Mouse (Mus musculus) kidney, embryonic 15.5 days (tissue): Measurements from ENCODE around the gene Olfml2a. TPM values are rescaled to one million over a fixed set of nuclear protein-coding genes. Genes with fewer than 3 reads are reported as not detected.

Source experiments
- ATAC-seq: fragments of 200-750 bp; cut with Nextera tagmentation; replicated peaks from 2 replicates; pipeline ENCODE4 v1.8.0; 2017; ENCODE audit warnings: moderate TSS enrichment; ENCODE audit not compliant: low FRiP score
- H3K27ac ChIP-seq: fragments of 300-500 bp; sonication (generic); 2 replicates; pipeline ENCODE4 v1.5.1; 2015; ENCODE audit warnings: mild to moderate bottlenecking, inconsistent platforms
- H3K27me3 ChIP-seq: fragments of 300-500 bp; sonication (generic); 2 replicates; pipeline ENCODE4 v1.6.1; 2015; ENCODE audit warnings: inconsistent platforms
- H3K36me3 ChIP-seq: fragments of 300-500 bp; sonication (generic); 2 replicates; pipeline ENCODE4 v1.6.1; 2015; ENCODE audit warnings: inconsistent platforms
- H3K4me1 ChIP-seq: fragments of 300-500 bp; sonication (generic); 2 replicates; pipeline ENCODE4 v1.6.1; 2015; ENCODE audit warnings: inconsistent platforms
- H3K4me2 ChIP-seq: fragments of 300-500 bp; sonication (generic); 2 replicates; pipeline ENCODE4 v1.6.1; 2015; ENCODE audit warnings: moderate library complexity, mild to moderate bottlenecking, inconsistent platforms
- H3K4me3 ChIP-seq: fragments of 300-500 bp; sonication (generic); replicated peaks from 2 replicates; pipeline ENCODE4 v1.5.1; 2015; ENCODE audit warnings: mild to moderate bottlenecking, inconsistent platforms
- H3K9ac ChIP-seq: fragments of 300-500 bp; sonication (generic); 2 replicates; pipeline ENCODE4 v1.6.1; 2015; ENCODE audit warnings: mild to moderate bottlenecking, inconsistent platforms
- H3K9me3 ChIP-seq: fragments of 300-500 bp; sonication (generic); replicated peaks from 2 replicates; pipeline ENCODE4 v1.6.1; 2016; ENCODE audit warnings: inconsistent platforms
- WGBS: fragments of 180-500 bp; shearing (Covaris S2); methylation state at CpG from one replicate; pipeline ENCODE4 v1.1.7; 2015; ENCODE audit warnings: mixed read lengths; 5-methylcytosine and 5-hydroxymethylcytosine counted together
- polyA plus RNA-seq: library from polyadenylated mRNA; unstranded; fragments of >200 nt; fragmentation: Nextera tagmentation; extraction: Ambion mirVana; gene quantifications from 2 replicates; pipeline ENCODE4 v1.2.1, GENCODE M21; 2015

Gene Olfml2a
- polyA plus RNA-seq, 1 experiment from 2014 or later = 4.9 TPM

DNA sequence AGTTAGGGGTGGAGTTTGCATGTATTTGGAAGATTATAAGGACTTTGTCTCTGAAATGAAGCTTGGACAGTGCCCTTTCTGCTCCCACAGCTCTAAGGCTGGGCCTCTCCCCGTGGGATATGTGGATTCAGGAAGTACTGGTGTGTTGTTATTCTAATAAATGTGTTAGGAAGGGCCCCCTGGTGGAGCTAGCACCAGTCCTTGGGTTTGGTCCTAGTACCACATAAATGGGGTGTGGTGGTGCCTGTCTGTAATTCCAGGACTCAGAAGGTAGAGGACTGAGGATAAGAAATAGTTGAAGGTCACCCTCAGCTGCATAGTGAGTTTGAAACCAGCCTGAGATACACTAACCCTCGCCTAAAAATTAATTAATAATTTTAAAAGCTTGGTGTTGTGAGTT is 41.4 kb downstream of the Olfml2a start:
- 28% methylated on average over 2 of the region's 2 CpGs for WGBS
- no peak for ATAC-seq
- H3K9ac ChIP-seq = no peak overlapping the region

DNA sequence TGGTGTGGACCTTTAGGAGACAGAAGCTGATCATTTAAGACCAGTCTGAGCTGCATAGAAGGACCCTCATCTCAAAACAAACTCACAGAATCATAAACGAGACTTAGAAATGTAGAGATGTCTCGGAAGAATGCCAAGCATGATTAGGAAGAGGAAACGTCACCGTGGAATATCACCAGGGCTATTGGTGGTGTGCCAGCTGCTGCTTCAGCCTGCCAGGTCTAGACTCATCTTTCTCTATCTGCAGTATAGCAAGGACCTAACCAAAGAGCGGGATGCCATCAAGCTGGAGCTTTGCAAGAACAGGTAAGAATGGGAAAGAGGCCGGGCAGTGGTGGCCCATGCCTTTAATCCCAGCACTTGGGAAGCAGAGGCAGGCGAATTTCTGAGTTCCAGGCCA is 41.9 kb downstream of the Olfml2a start:
- 82% methylated on average over 7 of the region's 7 CpGs for WGBS
- Histone ChIP-seq H3K4me2 (no peak overlapping the region), H3K27me3 (no peaks in the 10 kb centered on the region), H3K9ac (no peak overlapping the region), H3K9me3 (no peaks in the 10 kb centered on the region), H3K27ac (no peak overlapping the region), H3K4me3 (no peak overlapping the region), H3K4me1 (no peaks in the 10 kb centered on the region), H3K36me3 (no peaks in the 10 kb centered on the region)
- ATAC-seq = no peak

More for the DNA sequence above, 41.4 kb downstream of the Olfml2a start:
- Histone ChIP-seq H3K4me3 (no peak overlapping the region), H3K4me2 (no peak overlapping the region), H3K27ac (no peak overlapping the region), H3K4me1 (no peaks in the 10 kb centered on the region), H3K9me3 (no peaks in the 10 kb centered on the region), H3K27me3 (no peaks in the 10 kb centered on the region), H3K36me3 (no peaks in the 10 kb centered on the region)

DNA sequence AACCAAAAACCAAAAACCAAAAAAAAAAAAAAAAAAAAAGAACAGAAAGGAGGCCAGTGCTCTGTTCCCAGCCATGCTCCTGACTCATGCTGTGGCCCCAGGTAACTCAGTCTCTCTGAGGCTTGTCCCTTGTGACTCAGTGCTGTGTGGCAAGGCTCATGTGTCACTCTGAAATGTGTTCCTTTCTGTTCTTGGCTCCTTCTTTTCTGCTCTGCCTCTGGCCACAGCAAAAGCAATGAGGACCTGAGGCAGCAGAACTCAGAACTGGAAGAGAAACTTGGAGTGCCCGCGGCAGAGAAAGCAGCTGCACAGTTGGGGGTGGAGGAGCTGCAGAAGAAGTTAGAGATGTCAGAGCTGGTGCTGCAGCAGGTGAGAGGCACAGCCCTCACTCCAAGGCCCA is 42.4 kb downstream of the Olfml2a start:
- Histone ChIP-seq H3K9ac (no peak overlapping the region), H3K9me3 (no peaks in the 10 kb centered on the region), H3K27ac (no peak overlapping the region), H3K36me3 (no peaks in the 10 kb centered on the region), H3K4me3 (no peak overlapping the region), H3K4me1 (no peaks in the 10 kb centered on the region), H3K27me3 (no peaks in the 10 kb centered on the region), H3K4me2 (no peak overlapping the region)
- ATAC-seq = no peak
- WGBS = 44% methylated on average over 2 of the region's 2 CpGs

DNA sequence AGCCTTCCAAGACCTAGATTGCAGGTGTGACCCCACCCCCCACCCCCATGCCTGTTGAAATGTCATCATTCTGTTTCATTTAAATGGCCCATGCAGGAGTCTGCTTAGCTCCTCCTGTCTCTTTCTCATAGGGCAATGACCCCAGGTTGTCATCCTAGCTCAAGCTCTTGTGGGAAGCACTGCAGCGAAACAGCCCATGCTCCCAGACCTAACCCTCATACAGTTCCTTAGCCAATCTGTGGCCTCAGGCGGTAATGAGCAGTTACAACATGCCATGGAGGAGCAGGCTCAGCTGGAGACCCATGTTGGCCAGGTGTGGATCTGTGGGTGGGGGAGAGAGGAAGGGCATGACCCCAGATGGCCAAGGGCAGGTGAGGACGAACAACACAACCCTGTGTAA is 43.4 kb downstream of the Olfml2a start:
- no peak overlapping the region for H3K9ac ChIP-seq
- no peaks in the 10 kb centered on the region for H3K27me3 ChIP-seq
- H3K4me3 ChIP-seq = no peak overlapping the region
- no peak overlapping the region for H3K27ac ChIP-seq
- no peaks in the 10 kb centered on the region for H3K36me3 ChIP-seq
- no peak for ATAC-seq
- 70% methylated on average over 3 of the region's 3 CpGs for WGBS
- H3K4me2 ChIP-seq = no peak overlapping the region
- H3K9me3 ChIP-seq = no peaks in the 10 kb centered on the region
- H3K4me1 ChIP-seq = no peaks in the 10 kb centered on the region

DNA sequence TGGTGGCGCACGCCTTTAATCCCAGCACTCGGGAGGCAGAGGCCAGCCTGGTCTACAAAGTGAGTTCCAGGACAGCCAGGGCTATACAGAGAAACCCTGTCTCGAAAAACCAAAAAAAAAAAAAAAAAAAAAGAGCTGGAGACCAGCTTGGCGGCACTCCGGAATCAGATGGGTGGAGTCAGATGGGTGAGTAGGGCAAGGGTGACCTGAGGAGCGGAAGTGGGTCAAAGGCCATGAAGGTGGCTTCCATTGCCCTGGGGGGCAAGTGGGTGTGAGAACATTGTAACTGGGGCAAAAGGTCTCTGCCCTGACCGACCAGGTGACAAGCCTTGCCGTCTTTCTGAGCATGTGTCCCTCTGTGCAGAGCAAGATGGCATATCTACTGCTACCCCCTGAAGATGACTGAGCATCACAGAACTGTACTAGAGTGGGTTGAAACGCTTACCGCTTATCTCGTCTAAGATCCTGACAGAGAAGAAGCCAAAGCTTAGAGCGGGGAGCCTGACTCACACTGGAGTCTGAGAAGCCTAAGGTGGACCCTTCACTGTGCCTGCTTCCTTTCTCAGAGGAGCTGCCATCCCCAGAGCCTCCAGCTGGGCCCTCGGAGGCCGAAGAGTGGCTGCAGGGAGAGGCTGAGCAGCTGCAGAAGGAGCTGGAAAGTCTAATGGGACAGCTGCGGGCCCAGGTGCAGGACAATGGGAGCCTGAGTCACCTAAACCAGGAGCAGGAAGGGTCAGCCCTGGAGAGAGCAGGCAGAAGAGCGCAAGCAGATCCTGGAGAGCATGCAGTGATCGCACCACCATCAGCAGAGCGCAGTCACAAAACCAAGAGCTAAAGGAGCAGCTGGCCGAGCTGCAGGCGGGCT is 44.4 kb downstream of the Olfml2a start:
- 81% methylated on average over 21 of the region's 21 CpGs for WGBS
- H3K36me3 ChIP-seq = no peaks in the 10 kb centered on the region
- no peaks in the 10 kb centered on the region for H3K9me3 ChIP-seq
- H3K4me1 ChIP-seq = no peaks in the 10 kb centered on the region
- no peak overlapping the region for H3K9ac ChIP-seq
- H3K27me3 ChIP-seq = no peaks in the 10 kb centered on the region
- no peak overlapping the region for H3K27ac ChIP-seq
- H3K4me2 ChIP-seq = no peak overlapping the region
- ATAC-seq = no peak
- H3K4me3 ChIP-seq = no peak overlapping the region

DNA sequence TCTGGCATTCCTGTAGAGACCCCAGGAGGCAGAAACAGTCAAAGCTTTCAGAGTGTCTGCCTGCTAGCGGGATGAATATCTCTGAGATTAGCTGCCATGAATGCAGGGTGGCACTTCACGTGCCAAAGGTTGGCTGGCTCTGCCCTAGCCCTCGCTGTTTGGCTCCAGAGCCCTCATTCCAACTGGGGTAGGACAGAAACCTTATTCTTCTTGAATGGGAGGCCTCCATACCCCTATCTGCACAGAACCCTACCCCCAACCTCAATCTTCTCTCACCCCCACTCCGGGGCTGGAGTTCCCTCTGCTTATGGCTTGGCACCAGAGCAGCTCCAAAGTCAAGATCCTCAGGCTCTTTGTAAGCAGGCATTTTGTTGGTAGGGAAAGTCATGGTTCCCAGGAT is 46.1 kb downstream of the Olfml2a start:
- WGBS = 77% methylated on average over 4 of the region's 4 CpGs
- Histone ChIP-seq H3K27ac (no peak overlapping the region), H3K9me3 (no peaks in the 10 kb centered on the region), H3K4me3 (no peak overlapping the region), H3K9ac (no peak overlapping the region), H3K27me3 (no peaks in the 10 kb centered on the region), H3K36me3 (no peaks in the 10 kb centered on the region), H3K4me2 (no peak overlapping the region), H3K4me1 (no peaks in the 10 kb centered on the region)
- ATAC-seq = no peak

DNA sequence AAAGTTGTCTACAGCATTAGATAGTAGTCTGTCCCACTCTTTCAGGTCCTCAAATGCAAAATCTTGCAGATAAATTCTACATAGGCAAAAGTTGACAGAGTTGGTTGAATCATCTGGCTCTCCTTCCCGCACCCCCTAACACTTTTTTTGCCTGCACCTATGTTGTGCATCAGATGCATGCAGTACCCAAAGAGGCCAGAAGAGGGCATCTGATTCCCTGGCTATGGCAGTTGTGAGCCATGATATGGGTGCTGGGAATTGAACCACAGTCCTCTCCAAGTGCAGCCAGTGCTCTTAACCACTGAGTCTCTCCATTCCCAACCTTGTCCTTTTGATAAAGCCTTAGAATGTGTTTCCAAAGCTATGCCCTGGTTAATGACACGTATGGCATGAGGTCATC is 51.7 kb downstream of the Olfml2a start:
- Histone ChIP-seq H3K4me2 (no peak overlapping the region), H3K27ac (no peak overlapping the region), H3K36me3 (no peaks in the 10 kb centered on the region), H3K9ac (no peak overlapping the region), H3K4me1 (no peaks in the 10 kb centered on the region), H3K4me3 (no peak overlapping the region), H3K27me3 (no peaks in the 10 kb centered on the region), H3K9me3 (no peaks in the 10 kb centered on the region; the same call in 1 of the 2 replicates)
- no peak for ATAC-seq
- WGBS = 93% methylated on average over 2 of the region's 2 CpGs

DNA sequence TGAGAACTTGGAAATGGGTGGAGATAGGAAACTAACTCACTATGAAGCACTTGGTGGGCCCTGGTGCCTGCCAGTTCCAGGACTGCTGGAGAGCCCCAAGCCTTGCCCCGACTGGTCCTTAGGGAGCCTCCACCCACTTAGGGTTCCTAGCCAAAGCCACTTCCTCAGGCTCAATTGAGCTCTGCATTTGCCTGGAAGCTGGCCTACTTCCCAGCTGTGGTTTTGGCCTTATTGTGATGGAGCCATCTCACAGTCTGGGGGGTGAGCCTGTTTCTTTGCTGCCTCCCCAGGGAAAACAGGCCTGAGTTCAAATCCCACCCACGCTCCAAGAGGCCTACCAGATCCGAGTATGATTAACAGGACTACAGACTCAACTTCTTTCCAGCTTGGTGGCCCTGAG is 54.8 kb downstream of the Olfml2a start:
- Histone ChIP-seq H3K4me2 (no peak overlapping the region), H3K36me3 (no peaks in the 10 kb centered on the region), H3K9ac (no peak overlapping the region), H3K27ac (no peak overlapping the region), H3K27me3 (no peaks in the 10 kb centered on the region), H3K4me3 (no peak overlapping the region), H3K9me3 (no peaks in the 10 kb centered on the region; the same call in 1 of the 2 replicates), H3K4me1 (0 out of 2 replicates have a peak, but pooled peaks cover 2% of the 10 kb centered on the region)
- no peak for ATAC-seq
- WGBS = 88% methylated on average over 3 of the region's 3 CpGs

DNA sequence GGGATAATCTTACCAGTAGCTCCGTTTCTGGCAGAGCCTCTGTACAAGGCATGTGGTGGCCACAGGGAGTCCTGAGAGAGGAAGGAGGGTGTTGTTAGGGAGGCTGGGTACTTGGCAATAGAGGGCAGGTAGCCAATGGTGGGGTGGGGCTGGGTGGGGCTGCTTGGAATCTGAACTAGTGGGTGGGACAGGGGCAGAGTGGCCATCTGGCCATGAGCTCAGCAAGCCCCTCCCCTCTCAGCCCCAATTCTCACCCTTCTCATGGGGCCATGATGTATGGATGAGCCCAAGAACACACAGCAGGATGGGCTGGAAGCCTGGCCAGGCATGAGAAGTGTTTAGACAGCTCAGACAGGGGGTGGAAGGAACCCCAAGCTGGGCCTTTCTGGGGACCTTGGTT is 55.6 kb downstream of the Olfml2a start:
- Histone ChIP-seq H3K27ac (no peak overlapping the region), H3K36me3 (no peaks in the 10 kb centered on the region), H3K4me3 (no peak overlapping the region), H3K9ac (no peak overlapping the region), H3K4me1 (0 out of 2 replicates have a peak, but pooled peaks cover 2% of the 10 kb centered on the region), H3K9me3 (no peaks in the 10 kb centered on the region; the same call in 1 of the 2 replicates), H3K27me3 (no peaks in the 10 kb centered on the region), H3K4me2 (no peak overlapping the region)
- ATAC-seq = no peak
- 60% methylated on average over 1 of the region's 1 CpGs for WGBS

DNA sequence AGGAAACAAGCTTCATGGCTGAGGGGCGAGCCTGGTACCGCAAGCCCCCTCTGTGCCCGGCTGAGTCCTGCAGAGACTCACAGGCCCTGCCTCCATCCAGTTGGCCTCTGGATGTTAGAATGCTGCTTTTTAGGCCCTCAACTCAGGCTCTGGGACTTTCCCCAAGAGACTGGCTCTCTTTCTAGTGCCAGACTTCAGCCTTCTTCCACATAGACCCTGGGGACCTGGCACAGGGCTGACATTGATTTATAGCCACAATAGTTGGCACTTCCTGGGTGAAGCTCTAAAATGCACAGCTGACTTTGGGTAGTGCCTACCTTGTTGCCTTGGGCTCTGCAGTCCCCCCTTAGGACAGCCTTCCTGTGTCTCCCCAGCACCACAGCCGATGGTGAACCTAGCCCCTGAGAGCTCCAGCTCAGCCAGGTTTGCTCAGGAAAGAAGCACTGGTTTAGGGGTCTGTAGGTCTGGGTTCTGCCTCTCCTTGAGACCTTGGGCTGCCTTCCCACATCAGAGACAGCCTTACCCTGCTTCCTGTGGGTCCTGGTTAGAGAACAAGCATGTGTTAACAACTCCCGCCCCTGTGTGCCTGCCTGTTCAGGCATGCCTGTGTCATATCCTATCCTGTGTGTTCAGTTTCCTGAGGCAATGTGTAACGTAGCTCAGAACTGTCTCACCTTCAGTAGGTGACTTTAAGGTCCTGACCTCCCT is 56.2 kb downstream of the Olfml2a start:
- no peak overlapping the region for H3K27ac ChIP-seq
- 84% methylated on average over 6 of the region's 6 CpGs for WGBS
- H3K4me2 ChIP-seq = no peak overlapping the region
- no peak for ATAC-seq
- H3K4me3 ChIP-seq = no peak overlapping the region
- no peaks in the 10 kb centered on the region for H3K36me3 ChIP-seq
- no peaks in the 10 kb centered on the region; the same call in 1 of the 2 replicates for H3K9me3 ChIP-seq
- H3K9ac ChIP-seq = no peak overlapping the region
- H3K27me3 ChIP-seq = no peaks in the 10 kb centered on the region
- 0 out of 2 replicates have a peak, but pooled peaks cover 2% of the 10 kb centered on the region for H3K4me1 ChIP-seq

DNA sequence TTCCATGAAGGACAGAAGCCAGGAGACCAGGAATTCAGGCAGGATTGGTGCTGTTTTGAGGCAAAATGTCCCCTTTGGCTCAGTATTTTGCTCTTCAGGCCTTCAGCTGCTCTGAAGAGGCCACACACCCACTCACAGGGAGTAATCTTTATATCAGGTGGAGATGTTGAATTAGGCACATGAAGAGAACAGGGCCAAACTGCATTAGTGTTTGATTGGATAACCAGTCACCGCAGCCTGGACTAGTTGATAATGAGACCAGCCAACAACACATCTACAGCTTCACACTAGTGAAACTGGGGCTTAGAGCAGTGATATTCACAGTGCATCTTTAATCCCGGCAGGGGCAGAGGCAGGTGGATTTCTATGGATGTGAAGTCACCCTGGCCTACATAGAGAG is 57.2 kb downstream of the Olfml2a start:
- no peak overlapping the region for H3K4me2 ChIP-seq
- H3K9me3 ChIP-seq = no peaks in the 10 kb centered on the region
- H3K27ac ChIP-seq = no peak overlapping the region
- WGBS = 87% methylated on average over 2 of the region's 2 CpGs
- H3K4me1 ChIP-seq = 0 out of 2 replicates have a peak, but pooled peaks cover 2% of the 10 kb centered on the region
- H3K27me3 ChIP-seq = no peaks in the 10 kb centered on the region
- no peak for ATAC-seq
- H3K9ac ChIP-seq = no peak overlapping the region
- H3K4me3 ChIP-seq = no peak overlapping the region
- H3K36me3 ChIP-seq = no peaks in the 10 kb centered on the region

DNA sequence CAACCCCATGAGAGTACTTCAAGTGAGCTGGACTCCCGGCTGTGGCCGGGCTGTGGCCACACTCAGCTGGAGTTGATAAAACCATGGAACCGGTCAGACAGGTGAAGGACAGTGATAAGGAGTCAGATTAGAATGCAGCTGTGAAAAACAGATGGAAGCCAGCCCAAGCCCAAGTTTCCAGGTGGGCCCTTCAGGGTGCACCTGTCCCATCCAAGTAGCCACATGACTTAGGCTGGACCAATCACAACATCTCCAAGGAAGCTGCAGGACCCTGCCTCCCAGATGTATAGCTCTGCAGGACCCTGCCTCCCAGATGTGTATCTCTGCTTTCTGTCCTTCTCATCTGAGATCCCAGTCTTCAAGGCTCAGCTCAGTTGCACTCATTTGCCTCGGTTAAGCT is 60.2 kb downstream of the Olfml2a start:
- Histone ChIP-seq H3K4me2 (no peak overlapping the region), H3K27me3 (peaks cover 1% of the 10 kb centered on the region; the same call in 1 of the 2 replicates), H3K36me3 (no peaks in the 10 kb centered on the region), H3K9ac (no peak overlapping the region), H3K9me3 (no peaks in the 10 kb centered on the region), H3K4me3 (no peak overlapping the region), H3K27ac (no peak overlapping the region), H3K4me1 (0 out of 2 replicates have a peak, but pooled peaks cover 2% of the 10 kb centered on the region)
- WGBS = 69% methylated on average over 4 of the region's 4 CpGs
- no peak for ATAC-seq
